Mouse (Mus musculus): ENCODE measurements around the gene Trpv4.
A peak's percentile ranks its signal among the peaks of the same experiment; 100 is the strongest.

Trpv4 gene

GRCm38 (mm10) chr5:114590043-114590913 lies 67.9 kb downstream of the Trpv4 start:
- DNase-seq (ENCODE audit: low read depth in 1 of 2, low spot score in 2 of 2) = no peak

GRCm38 (mm10) chr5:114589454-114589853 lies 68.8 kb downstream of the Trpv4 start:
- DNase-seq (ENCODE audit: low read depth in 1 of 2, low spot score in 2 of 2) = no peak

GRCm38 (mm10) chr5:114589026-114589425 lies 69.2 kb downstream of the Trpv4 start:
- no peak for DNase-seq (ENCODE audit: low read depth in 1 of 2, low spot score in 2 of 2)

- DNase-seq (ENCODE audit: low read depth in 1 of 2, low spot score in 2 of 2) = no peak
These were observed 69.8 kb downstream of the Trpv4 start for GRCm38 (mm10) chr5:114588416-114588815.

- peak in 1 of 2 experiments; percentile 33 for DNase-seq (ENCODE audit: low read depth in 1 of 2, low spot score in 2 of 2)
These were observed 70.3 kb downstream of the Trpv4 start for GRCm38 (mm10) chr5:114587908-114588307.

- no peak for DNase-seq (ENCODE audit: low read depth in 1 of 2, low spot score in 2 of 2)
These were observed 72.5 kb downstream of the Trpv4 start for GRCm38 (mm10) chr5:114585682-114586081.

- no peak for DNase-seq (ENCODE audit: low read depth in 1 of 2, low spot score in 2 of 2)
These were observed 73.7 kb downstream of the Trpv4 start for GRCm38 (mm10) chr5:114584293-114585104.

GRCm38 (mm10) chr5:114583490-114584175 lies 74.6 kb downstream of the Trpv4 start:
- DNase-seq (ENCODE audit: low read depth in 1 of 2, low spot score in 2 of 2) = no peak

GRCm38 (mm10) chr5:114583046-114583445 lies 75.2 kb downstream of the Trpv4 start:
- no peak for DNase-seq (ENCODE audit: low read depth in 1 of 2, low spot score in 2 of 2)

- DNase-seq (ENCODE audit: low read depth in 1 of 2, low spot score in 2 of 2) = no peak
These were observed 76.7 kb downstream of the Trpv4 start for GRCm38 (mm10) chr5:114581486-114581885.

GRCm38 (mm10) chr5:114579714-114580357 lies 78.4 kb downstream of the Trpv4 start:
- no peak for DNase-seq (ENCODE audit: low read depth in 1 of 2, low spot score in 2 of 2)

- DNase-seq (ENCODE audit: low read depth in 1 of 2, low spot score in 2 of 2) = no peak
These were observed 79.9 kb downstream of the Trpv4 start for GRCm38 (mm10) chr5:114578361-114578760.

GRCm38 (mm10) chr5:114575986-114576605 lies 82.1 kb downstream of the Trpv4 start:
- DNase-seq (ENCODE audit: low read depth in 1 of 2, low spot score in 2 of 2) = no peak

- DNase-seq (ENCODE audit: low read depth in 1 of 2, low spot score in 2 of 2) = no peak
These were observed 82.7 kb downstream of the Trpv4 start for GRCm38 (mm10) chr5:114575530-114575929.

GRCm38 (mm10) chr5:114575010-114575409 lies 83.2 kb downstream of the Trpv4 start:
- DNase-seq (ENCODE audit: low read depth in 1 of 2, low spot score in 2 of 2) = no peak

GRCm38 (mm10) chr5:114573920-114574628 lies 84.1 kb downstream of the Trpv4 start:
- DNase-seq (ENCODE audit: low read depth in 1 of 2, low spot score in 2 of 2) = no peak

- no peak for DNase-seq (ENCODE audit: low read depth in 1 of 2, low spot score in 2 of 2)
These were observed 85.2 kb downstream of the Trpv4 start for GRCm38 (mm10) chr5:114572997-114573396.
